Mouse (Mus musculus) layer of hippocampus, adult 2 months (tissue): Measurements from ENCODE around the gene Lta. TPM values are rescaled to one million over a fixed set of nuclear protein-coding genes. Genes with fewer than 3 reads are reported as not detected.

Experiments
- DNase-seq, 2 experiments: peaks; one replicate each; pipeline ENCODE4 v3.0.0; 2022; ENCODE audit warnings: low spot score in 2 of 2
- H3K27ac ChIP-seq: fragments of 200-600 bp; 2 replicates; pipeline ENCODE4 v1.8.1; 2022
- H3K4me3 ChIP-seq: fragments of 200-600 bp; 2 replicates; pipeline ENCODE4 v1.8.1; 2022; ENCODE audit warnings: mild to moderate bottlenecking
- CTCF ChIP-seq: fragments of 200-600 bp; conservative IDR thresholded peaks from 2 replicates; pipeline ENCODE4 v1.8.1; 2022; ENCODE audit warnings: antibody characterized with exemption, mild to moderate bottlenecking, moderate library complexity
- microRNA-seq, 2 experiments: library from miRNA; unstranded; fragments of <30 nt; microRNA quantifications; one replicate each; pipeline ENCODE4 v1.2.0; 2021
- total RNA-seq, 2 experiments: library from RNA; stranded (reverse); gene quantifications; 2 replicates each; pipeline ENCODE4 v1.2.3; 2021

Lta gene
- total RNA-seq, 2 experiments from 2014 or later, result 0.54 to 0.59 TPM

GRCm38 (mm10) chr17:35164218-35164567 lies 41.0 kb downstream of the Lta start:
- Histone ChIP-seq H3K4me3 (peak overlapping the region; percentile 89), H3K27ac (peak overlapping the region; percentile 99)
- TF ChIP-seq CTCF, result no peak
- DNase-seq, result no peak

GRCm38 (mm10) chr17:35163326-35164081 lies 41.6 kb downstream of the Lta start:
- Histone ChIP-seq H3K4me3 (peak overlapping the region; percentile 89), H3K27ac (peak overlapping the region; percentile 99)
- DNase-seq, result no peak
- TF ChIP-seq CTCF, result no peak

- peak overlapping the region; percentile 89 for H3K4me3 ChIP-seq
- H3K27ac ChIP-seq, result peak overlapping the region; percentile 99
- no peak for DNase-seq
- TF ChIP-seq CTCF, result no peak
These were observed 42.4 kb downstream of the Lta start for GRCm38 (mm10) chr17:35162730-35163129.

- peak overlapping the region; percentile 89 for H3K4me3 ChIP-seq
- H3K27ac ChIP-seq, result peak overlapping the region; percentile 99; the same call in 1 of the 2 replicates
- DNase-seq, result no peak
- TF ChIP-seq CTCF, result no peak
These were observed 43.0 kb downstream of the Lta start for GRCm38 (mm10) chr17:35162121-35162520.

GRCm38 (mm10) chr17:35161421-35161820 lies 43.7 kb downstream of the Lta start:
- Histone ChIP-seq H3K4me3 (no peak overlapping the region), H3K27ac (no peak overlapping the region)
- no peak for DNase-seq
- TF ChIP-seq CTCF, result no peak

GRCm38 (mm10) chr17:35159638-35160037 lies 45.5 kb downstream of the Lta start:
- TF ChIP-seq CTCF, result no peak
- no peak overlapping the region for H3K27ac ChIP-seq
- H3K4me3 ChIP-seq, result no peak overlapping the region
- DNase-seq, result no peak

- no peak for TF ChIP-seq CTCF
- Histone ChIP-seq H3K4me3 (no peak overlapping the region), H3K27ac (no peak overlapping the region)
- no peak for DNase-seq
These were observed 46.1 kb downstream of the Lta start for GRCm38 (mm10) chr17:35158850-35159593.

- no peak for TF ChIP-seq CTCF
- no peak overlapping the region for H3K27ac ChIP-seq
- H3K4me3 ChIP-seq, result no peak overlapping the region
- no peak for DNase-seq
These were observed 47.4 kb downstream of the Lta start for GRCm38 (mm10) chr17:35157661-35158175.

GRCm38 (mm10) chr17:35157254-35157653 lies 47.9 kb downstream of the Lta start:
- no peak for DNase-seq
- Histone ChIP-seq H3K27ac (no peak overlapping the region), H3K4me3 (no peak overlapping the region)
- no peak for TF ChIP-seq CTCF

- H3K4me3 ChIP-seq, result no peak overlapping the region
- no peak for TF ChIP-seq CTCF
- H3K27ac ChIP-seq, result no peak overlapping the region
- no peak for DNase-seq
These were observed 48.5 kb downstream of the Lta start for GRCm38 (mm10) chr17:35156461-35157200.

- no peak for TF ChIP-seq CTCF
- H3K4me3 ChIP-seq, result no peak overlapping the region
- H3K27ac ChIP-seq, result no peak overlapping the region
- DNase-seq, result no peak
These were observed 49.7 kb downstream of the Lta start for GRCm38 (mm10) chr17:35155451-35155850.

GRCm38 (mm10) chr17:35154616-35155015 lies 50.5 kb downstream of the Lta start:
- Histone ChIP-seq H3K27ac (no peak overlapping the region), H3K4me3 (no peak overlapping the region)
- TF ChIP-seq CTCF, result no peak
- no peak for DNase-seq

- H3K27ac ChIP-seq, result no peak overlapping the region
- TF ChIP-seq CTCF, result no peak
- DNase-seq, result no peak
- no peak overlapping the region for H3K4me3 ChIP-seq
These were observed 51.2 kb downstream of the Lta start for GRCm38 (mm10) chr17:35153931-35154330.

Small RNA genes within 50 kb of the gene (microRNA-seq; reads per million reads assigned to microRNA genes)
- gene Mir6973a, result 0 reads per million in 2 experiments
- gene Mir6974, result 0 reads per million in 2 experiments
- gene Mir6975, result 0.92 to 1.3 reads per million in 2 experiments
- 0 to 0.18 reads per million in 2 experiments for gene Mir8094

Other genes with a start within 250 kb of the Lta start
- gene Hspa1b, start 246.1 kb downstream of the Lta start, total RNA-seq, result 10 to 100 TPM; 21.4 to 24.7 TPM
- gene Gm20481, start 235.4 kb downstream of the Lta start, total RNA-seq, result not detected
- 10 to 100 TPM; 16.9 to 18.1 TPM for gene Hspa1a, start 233.2 kb downstream of the Lta start, total RNA-seq
- gene Hspa1l, start 232.6 kb downstream of the Lta start, total RNA-seq, result under 1 TPM; 0.44 to 0.49 TPM
- 10 to 100 TPM; 15.9 to 21.8 TPM for gene Lsm2, start 223.5 kb downstream of the Lta start, total RNA-seq
- gene Vars, start 204.4 kb downstream of the Lta start, total RNA-seq, result 10 to 100 TPM; 48.2 to 55.1 TPM
- gene Vwa7, start 188.8 kb downstream of the Lta start, total RNA-seq, result under 1 TPM; 0.20 to 0.26 TPM
- under 1 TPM in 1 of 2 experiments, not detected in 1; 0.67 TPM for gene Sapcd1, start 177.3 kb downstream of the Lta start, total RNA-seq
- gene Msh5, start 158.6 kb downstream of the Lta start, total RNA-seq, result 1 to 10 TPM in 1 of 2 experiments, under 1 TPM in 1; 0.26 to 1.1 TPM
- gene Clic1, start 155.4 kb downstream of the Lta start, total RNA-seq, result 1 to 10 TPM; 9.2 to 9.6 TPM
- 10 to 100 TPM; 13.7 to 15.8 TPM for gene Ddah2, start 146.3 kb downstream of the Lta start, total RNA-seq
- gene Ly6g6c, start 140.0 kb downstream of the Lta start, total RNA-seq, result not detected
- gene Mpig6b, start 139.2 kb downstream of the Lta start, total RNA-seq, result not detected
- 1 to 10 TPM; 2.5 to 3.5 TPM for gene Ly6g6e, start 128.4 kb downstream of the Lta start, total RNA-seq
- 1 to 10 TPM; 1.1 TPM for gene Ly6g6d, start 127.3 kb downstream of the Lta start, total RNA-seq
- under 1 TPM in 1 of 2 experiments, not detected in 1; 0.52 TPM for gene Ly6g6f, start 119.7 kb downstream of the Lta start, total RNA-seq
- gene Abhd16a, start 116.1 kb downstream of the Lta start, total RNA-seq, result 100 to 1,000 TPM; 110 to 113 TPM
- gene Ly6g5c, start 97.1 kb downstream of the Lta start, total RNA-seq, result not detected
- gene Ly6g5b, start 89.9 kb downstream of the Lta start, total RNA-seq, result under 1 TPM in 1 of 2 experiments, not detected in 1; 0.54 TPM
- gene Gpank1, start 83.9 kb downstream of the Lta start, total RNA-seq, result 10 to 100 TPM; 15.0 to 15.9 TPM
- gene Csnk2b, start 83.3 kb downstream of the Lta start, total RNA-seq, result 100 to 1,000 TPM; 170 to 178 TPM
- gene D17H6S53E, start 79.0 kb downstream of the Lta start, total RNA-seq, result 10 to 100 TPM; 25.2 to 29.3 TPM
- under 1 TPM; 0.37 to 0.49 TPM for gene Apom, start 73.3 kb downstream of the Lta start, total RNA-seq
- 100 to 1,000 TPM; 320 to 334 TPM for gene Bag6, start 70.2 kb downstream of the Lta start, total RNA-seq
- gene Prrc2a, start 40.5 kb downstream of the Lta start, total RNA-seq, result 100 to 1,000 TPM; 339 to 370 TPM
- gene Aif1, start 29.3 kb downstream of the Lta start, total RNA-seq, result 10 to 100 TPM; 11.1 to 11.8 TPM
- gene Lst1, start 16.9 kb downstream of the Lta start, total RNA-seq, result 1 to 10 TPM; 6.2 to 8.6 TPM
- under 1 TPM; 0.76 to 0.77 TPM for gene Ltb, start 10.9 kb downstream of the Lta start, total RNA-seq
- gene Tnf, start 3.3 kb downstream of the Lta start, total RNA-seq, result not detected
- gene Gm16181, start 15.5 kb upstream of the Lta start, total RNA-seq, result not detected
- 100 to 1,000 TPM; 615 to 646 TPM for gene Atp6v1g2, start 28.3 kb upstream of the Lta start, total RNA-seq
- 10 to 100 TPM; 13.3 to 15.1 TPM for gene Nfkbil1, start 30.4 kb upstream of the Lta start, total RNA-seq
- gene Ddx39b, start 36.4 kb upstream of the Lta start, total RNA-seq, result 100 to 1,000 TPM; 230 to 239 TPM
- 10 to 100 TPM; 15.7 to 21.2 TPM for gene H2-D1, start 57.4 kb upstream of the Lta start, total RNA-seq
- gene H2-Q1, start 115.1 kb upstream of the Lta start, total RNA-seq, result under 1 TPM; 0.13 to 0.47 TPM
- under 1 TPM in 1 of 2 experiments, not detected in 1; 0.38 TPM for gene H2-Q2, start 136.9 kb upstream of the Lta start, total RNA-seq
- gene H2-Q4, start 174.3 kb upstream of the Lta start, total RNA-seq, result 1 to 10 TPM; 1.7 to 2.3 TPM
- not detected for gene H2-Q6, start 219.5 kb upstream of the Lta start, total RNA-seq
- under 1 TPM; 0.69 to 0.79 TPM for gene H2-Q7, start 233.8 kb upstream of the Lta start, total RNA-seq